16 mouse cellular contexts compared by ENCODE assay signal in the genomic region with DNA sequence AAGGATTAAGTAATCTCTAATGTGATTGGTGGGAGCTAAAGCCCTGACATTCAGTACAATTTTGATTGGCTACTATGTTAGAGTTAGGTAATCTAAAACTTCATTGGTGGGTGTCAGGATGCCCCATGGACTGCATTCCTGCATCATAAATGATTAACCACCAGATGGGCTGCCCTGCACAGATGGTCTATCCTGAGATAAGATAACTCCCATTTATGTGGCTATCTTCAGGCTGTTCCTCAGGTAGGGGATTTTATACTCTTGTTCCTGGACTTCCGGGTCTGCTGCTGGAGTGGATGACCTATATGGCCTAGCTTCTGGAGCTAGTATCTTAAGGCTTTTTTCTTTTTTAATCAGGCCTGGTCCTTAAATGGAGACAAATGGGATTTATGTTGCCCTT.
"Had no signal": no experiment of that assay in that cellular context is flagged by ENCODE, and none has a peak within 500 bp of the region (broad histone marks: within the 10 kb centered on the region; RNA-seq: fewer than 3 reads in every experiment).

No protein-coding gene starts in this region.

- DNase-seq: retina, postnatal 1 day; right cerebral cortex, adult 18-20 months; right cerebral cortex, postnatal 14 days; right cerebral cortex, postnatal 25 days; right cerebral cortex, postnatal 4 days; spleen, adult 18-20 months; thymus, adult 18-20 months; thymus, adult 2 months; thymus, postnatal 14 days; thymus, postnatal 25 days; thymus, postnatal 36 days; thymus, postnatal 4 days had no signal

- H3K27me3 ChIP-seq: neural tube, embryonic 13.5 days; neural tube, embryonic 15.5 days; stomach, embryonic 15.5 days had no signal

- H3K36me3 ChIP-seq: neural tube, embryonic 13.5 days; neural tube, embryonic 15.5 days; stomach, embryonic 15.5 days had no signal

- H3K4me2 ChIP-seq: neural tube, embryonic 13.5 days; neural tube, embryonic 15.5 days; stomach, embryonic 15.5 days had no signal

- H3K4me3 ChIP-seq: neural tube, embryonic 13.5 days; neural tube, embryonic 15.5 days; stomach, embryonic 15.5 days had no signal

- H3K9me3 ChIP-seq: neural tube, embryonic 13.5 days; neural tube, embryonic 15.5 days; stomach, embryonic 15.5 days had no signal

- H3K4me1 ChIP-seq: neural tube, embryonic 13.5 days; neural tube, embryonic 15.5 days; stomach, embryonic 15.5 days had no signal

- H3K9ac ChIP-seq: neural tube, embryonic 13.5 days; neural tube, embryonic 15.5 days; stomach, embryonic 15.5 days had no signal

- H3K27ac ChIP-seq: neural tube, embryonic 13.5 days; neural tube, embryonic 15.5 days; stomach, embryonic 15.5 days; stomach, postnatal 0 days had no signal
